Mouse (Mus musculus) kidney, adult 11 months (tissue): ENCODE measurements around the gene Slc16a9.

Experiments used
- DNase-seq: peaks from one replicate; pipeline ENCODE4 v3.0.0; 2022

Gene Slc16a9

DNA sequence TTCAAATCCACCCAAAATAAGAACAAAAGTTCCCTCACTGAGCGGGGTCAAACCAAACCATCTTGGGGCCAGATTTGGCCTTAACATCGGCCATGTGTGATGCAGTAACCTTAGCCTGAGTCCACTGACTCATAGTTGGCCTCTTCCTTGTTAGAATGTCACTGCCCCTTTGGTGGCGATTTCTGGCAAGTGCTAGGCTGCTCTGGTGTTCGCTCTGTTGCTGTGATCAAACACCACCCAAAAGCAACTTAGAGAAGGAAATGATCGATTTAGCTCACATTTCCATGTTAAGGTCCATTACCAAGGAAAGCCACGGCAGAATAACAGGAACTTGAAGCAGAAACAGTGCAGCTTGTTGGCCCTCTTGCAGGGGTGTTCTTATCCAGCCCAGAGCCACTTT is 5.9 kb downstream of the Slc16a9 start:
- DNase-seq, result no peak

DNA sequence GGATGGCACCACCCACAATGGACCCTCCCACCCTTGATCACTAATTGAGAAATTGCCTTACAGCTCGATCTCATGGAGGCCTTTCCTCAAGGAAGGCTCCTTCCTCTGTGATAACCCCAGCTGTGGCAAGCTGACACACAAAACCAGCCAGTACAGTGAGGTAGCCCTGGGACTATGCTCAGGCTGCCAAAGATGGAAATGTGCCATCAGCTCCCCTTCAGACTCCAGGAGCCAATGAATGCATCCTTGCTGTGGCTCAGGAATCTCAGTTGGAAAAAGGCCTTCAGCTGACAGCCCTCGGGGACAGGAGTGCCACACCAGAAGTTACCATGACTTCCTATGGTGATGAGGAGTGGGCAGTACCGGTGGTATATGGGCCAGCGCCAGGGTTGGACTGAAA is 9.8 kb downstream of the Slc16a9 start:
- DNase-seq, result no peak

DNA sequence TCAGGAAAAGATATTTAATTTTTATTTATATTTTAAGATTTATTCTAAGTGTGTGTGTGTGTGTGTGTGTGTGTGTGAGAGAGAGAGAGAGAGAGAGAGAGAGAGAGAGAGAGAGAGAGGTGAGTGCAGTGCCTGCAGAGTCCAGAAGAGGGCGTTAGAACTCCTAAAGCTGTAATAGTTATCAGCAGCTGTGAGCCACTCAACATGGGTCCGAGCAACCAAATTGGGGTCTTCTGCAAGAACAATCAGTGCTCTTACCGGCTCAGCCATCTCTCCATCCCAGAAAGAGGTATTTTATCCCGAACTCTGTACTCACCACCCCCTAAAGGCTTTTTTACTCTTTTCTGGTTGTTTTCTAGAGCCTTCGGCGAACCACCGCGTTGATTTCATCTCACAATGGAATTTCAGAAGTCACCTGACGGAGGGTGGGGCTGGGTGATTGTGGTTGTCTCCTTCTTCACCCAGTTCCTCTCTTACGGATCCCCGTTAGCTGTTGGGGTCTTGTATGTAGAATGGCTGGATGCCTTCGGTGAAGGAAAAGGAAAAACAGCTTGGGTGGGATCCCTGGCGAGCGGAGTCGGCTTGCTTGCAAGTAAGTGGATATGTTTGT is 10.8 kb downstream of the Slc16a9 start:
- DNase-seq, result no peak

DNA sequence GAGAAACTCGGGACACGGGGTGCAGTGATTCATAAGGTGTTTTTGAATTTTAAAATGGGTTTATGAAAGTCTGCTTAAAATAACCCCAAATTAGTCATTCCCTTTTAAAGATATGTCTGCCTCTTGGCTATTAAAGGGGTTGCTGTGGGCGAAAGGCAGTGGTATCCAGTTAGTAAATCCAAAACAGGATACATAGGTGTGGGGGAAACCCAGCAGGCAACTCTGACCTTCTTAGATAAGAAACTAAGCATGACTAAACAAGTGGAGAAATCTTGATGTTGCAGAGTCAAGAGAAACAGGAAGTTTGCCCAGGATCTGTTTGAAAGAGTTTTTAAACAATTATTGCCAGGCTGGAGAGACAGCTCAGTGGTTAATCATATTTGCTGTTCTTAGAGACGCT is 12.1 kb downstream of the Slc16a9 start:
- no peak for DNase-seq

GRCm38 (mm10) chr10:70260904-70261303 is 16.0 kb downstream of the Slc16a9 start:
- DNase-seq, result no peak

DNA sequence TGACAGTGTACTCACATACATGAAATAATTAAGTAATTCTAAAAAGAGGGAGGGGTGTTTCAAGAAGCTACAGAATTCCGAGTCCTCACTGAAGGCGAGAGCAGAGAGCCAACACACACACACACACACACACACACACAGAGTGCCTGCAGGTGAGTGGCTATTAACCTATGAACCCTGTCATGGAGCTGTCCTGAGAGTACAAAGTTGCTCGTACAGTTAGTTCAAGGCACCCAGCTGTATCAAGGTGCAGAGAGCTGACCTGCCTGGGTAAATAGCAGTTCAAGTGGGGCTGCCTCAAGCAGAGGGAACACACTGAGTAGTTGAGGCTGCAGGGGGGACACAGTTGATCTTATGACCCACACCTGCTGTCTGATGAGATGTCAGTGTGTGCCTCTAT is 17.2 kb downstream of the Slc16a9 start:
- DNase-seq, result peak; percentile 76

GRCm38 (mm10) chr10:70263681-70264189 is 18.8 kb downstream of the Slc16a9 start:
- DNase-seq, result peak; percentile 58

- no peak for DNase-seq
These were observed 19.6 kb downstream of the Slc16a9 start for GRCm38 (mm10) chr10:70264337-70265036.

GRCm38 (mm10) chr10:70266501-70266900 is 21.6 kb downstream of the Slc16a9 start:
- DNase-seq, result no peak

GRCm38 (mm10) chr10:70268581-70269446 is 23.9 kb downstream of the Slc16a9 start:
- no peak for DNase-seq

DNA sequence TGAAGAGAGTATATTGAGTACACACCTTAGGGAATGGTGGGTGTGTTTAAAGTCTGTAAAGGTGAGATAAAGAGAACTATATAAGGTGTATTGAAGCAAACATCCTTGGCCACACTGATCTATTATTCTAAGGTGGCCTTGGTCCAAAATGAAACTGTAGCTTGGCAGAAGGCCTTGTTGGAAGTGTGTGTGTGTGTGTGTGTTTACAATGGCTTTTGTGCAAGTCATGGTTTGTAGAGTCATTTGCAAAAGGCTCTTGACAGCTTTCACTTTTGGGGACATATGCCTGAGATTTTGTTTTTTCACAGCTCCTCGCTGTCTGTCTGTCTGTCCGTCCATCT is 24.5 kb downstream of the Slc16a9 start:
- DNase-seq, result no peak

GRCm38 (mm10) chr10:70276678-70277077 is 31.8 kb downstream of the Slc16a9 start:
- DNase-seq, result no peak

GRCm38 (mm10) chr10:70279349-70279748 is 34.4 kb downstream of the Slc16a9 start:
- DNase-seq, result no peak

GRCm38 (mm10) chr10:70287825-70288235 is 42.9 kb downstream of the Slc16a9 start:
- peak; percentile 66 for DNase-seq

GRCm38 (mm10) chr10:70288406-70289327 is 43.8 kb downstream of the Slc16a9 start:
- no peak for DNase-seq

DNA sequence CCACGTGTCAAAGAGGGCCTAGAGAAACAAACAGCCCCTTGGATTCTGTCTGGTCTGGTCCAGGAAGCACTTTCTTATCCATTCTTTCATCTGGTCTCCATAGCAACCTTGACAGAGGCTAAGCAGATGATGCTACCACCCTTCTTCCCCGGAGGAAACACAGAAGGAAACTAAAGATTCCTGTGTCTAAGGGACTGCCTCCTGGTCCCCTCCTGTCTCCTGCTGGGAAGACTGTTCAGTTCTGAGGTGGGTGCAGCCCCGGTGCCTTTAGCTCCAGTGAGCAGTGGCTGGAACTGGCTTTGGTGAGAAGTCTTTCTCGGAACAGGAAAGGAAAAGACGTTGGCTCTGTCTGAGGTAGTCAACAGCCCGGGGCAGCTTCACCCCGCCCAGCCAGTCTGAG is 47.1 kb downstream of the Slc16a9 start:
- no peak for DNase-seq

- DNase-seq, result no peak
These were observed 49.2 kb downstream of the Slc16a9 start for GRCm38 (mm10) chr10:70294094-70294493.

- peak; percentile 76 for DNase-seq
These were observed 51.8 kb downstream of the Slc16a9 start for GRCm38 (mm10) chr10:70296531-70297366.

- DNase-seq, result no peak
These were observed 54.2 kb downstream of the Slc16a9 start for GRCm38 (mm10) chr10:70299118-70299517.

DNA sequence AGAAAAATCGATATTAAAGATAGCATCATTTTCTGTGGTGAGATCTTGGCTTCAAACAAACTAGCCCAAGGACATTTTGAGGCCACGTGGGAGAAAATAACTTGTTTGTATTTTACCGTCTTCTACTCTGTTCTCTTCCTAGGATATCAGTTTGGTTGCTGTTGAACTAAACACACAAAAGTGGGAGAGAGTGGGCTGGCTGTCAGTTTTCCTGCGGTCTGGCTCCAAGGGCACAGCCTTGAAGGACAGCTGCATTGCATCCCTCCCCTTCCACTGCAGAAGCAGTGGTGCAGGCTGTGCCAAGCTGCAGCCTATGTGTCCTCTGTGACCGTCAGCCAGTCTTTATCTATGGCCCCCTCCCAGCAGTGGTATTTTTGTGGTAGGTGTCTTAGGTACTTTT is 54.8 kb downstream of the Slc16a9 start:
- DNase-seq, result no peak

DNA sequence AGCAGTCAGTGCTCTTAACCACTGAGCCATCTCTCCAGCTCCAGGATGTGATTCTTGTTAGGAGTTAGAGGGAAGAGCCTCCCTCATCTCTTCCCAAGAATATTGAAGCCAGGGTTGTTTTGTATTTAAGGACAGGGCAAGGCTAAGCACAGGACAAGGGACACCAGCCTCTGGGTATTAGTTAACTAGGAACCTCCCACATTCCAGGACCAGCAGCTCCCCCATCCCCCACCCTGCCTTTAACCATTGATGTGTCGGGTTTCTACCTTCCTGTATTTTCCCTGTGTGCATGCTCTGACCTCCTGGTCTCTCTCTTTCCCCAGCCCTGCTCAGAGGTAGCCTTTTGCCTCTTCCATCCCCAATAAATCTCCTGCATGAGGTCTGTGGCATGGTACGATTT is 56.3 kb downstream of the Slc16a9 start:
- peak; percentile 65 for DNase-seq

GRCm38 (mm10) chr10:70303203-70303602 is 58.3 kb downstream of the Slc16a9 start:
- DNase-seq, result no peak
